Mouse (Mus musculus) left cerebral cortex, postnatal 10 days (tissue): ENCODE measurements around the gene Gfra4. TPM values are rescaled to one million over a fixed set of nuclear protein-coding genes. Genes with fewer than 3 reads are reported as not detected.

ENCODE experiments used
- DNase-seq, 2 experiments: peaks; one replicate each; pipeline ENCODE4 v3.0.0; 2021 to 2022; ENCODE audit warnings: low spot score in 2 of 2, mixed read lengths in 1 of 2; ENCODE audit errors: extremely low spot score in 1 of 2
- intact Hi-C: fragments of 180-260 bp; cut with DNase I; formaldehyde crosslinking; loops from one replicate; pipeline ENCODE4 v1.15.1; 2025
- microRNA-seq: library from miRNA; unstranded; fragments of <30 nt; microRNA quantifications from one replicate; pipeline ENCODE4 v1.2.0, GENCODE M21; 2022
- total RNA-seq, 2 experiments: library from RNA; stranded (reverse); gene quantifications; 2 replicates each; pipeline ENCODE4 v1.2.3; 2021

Gfra4 gene
- total RNA-seq, 2 experiments from 2014 or later = 36.0 to 37.5 TPM

DNA sequence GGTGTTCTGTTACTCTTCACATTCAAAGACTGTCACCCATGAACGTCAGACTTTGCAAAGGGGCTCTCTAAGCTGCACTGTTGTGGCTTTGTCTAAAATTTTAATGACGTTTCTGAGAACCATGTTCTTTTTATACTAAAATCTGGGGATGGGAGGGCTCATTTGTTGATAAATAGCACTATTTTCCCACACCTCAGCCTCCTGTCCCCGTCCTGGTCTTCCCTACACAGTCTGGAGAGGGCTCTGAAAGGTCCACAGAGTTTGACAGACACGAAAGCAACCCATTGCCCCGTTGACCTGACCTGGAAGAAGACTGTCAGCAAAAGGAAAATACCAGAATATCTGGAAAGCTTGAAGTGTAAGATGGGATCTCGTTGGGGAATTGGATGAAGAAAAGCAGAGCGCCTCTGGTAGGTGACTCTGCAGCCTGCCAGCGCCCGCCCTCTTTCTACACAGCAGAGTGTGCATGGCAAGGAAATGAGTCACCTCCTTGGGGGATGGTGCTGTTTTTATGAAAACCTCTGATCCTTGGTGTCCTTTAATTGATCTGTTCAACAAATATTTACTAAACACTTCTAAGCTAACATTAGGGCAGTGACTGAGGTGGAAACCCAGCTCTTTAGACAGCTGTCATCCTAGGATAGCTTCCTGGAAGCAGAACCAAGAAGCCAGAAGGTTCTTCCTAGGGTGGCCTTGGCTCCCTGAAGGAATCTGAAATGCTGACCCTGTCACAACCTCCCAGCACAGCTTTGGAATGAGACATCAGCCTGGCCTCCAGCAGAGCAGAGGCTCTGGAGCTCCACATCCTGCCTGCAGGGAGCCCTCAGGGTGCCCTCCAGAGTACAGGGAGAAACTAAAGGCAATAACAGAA is 13.6 kb downstream of the Gfra4 start:
- no peak for DNase-seq

DNA sequence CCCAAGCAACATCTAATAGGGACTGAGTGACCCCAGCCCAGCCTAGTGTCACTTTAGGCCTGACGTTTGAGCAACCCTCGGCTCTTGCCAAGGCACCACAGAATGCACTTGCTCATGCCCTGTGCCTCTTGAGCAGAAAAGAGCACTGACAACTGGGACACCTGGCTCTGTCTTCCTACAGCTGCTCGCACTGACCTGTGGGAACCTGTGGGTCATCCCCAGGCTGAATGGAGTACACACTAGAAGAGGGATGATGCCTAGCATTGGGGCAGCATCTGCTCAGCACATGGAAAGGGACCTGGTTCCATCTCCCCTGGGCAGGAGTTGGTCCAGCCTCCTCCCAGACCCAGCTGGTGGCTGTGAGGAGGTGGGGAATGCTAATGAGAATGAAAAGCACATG is 15.9 kb downstream of the Gfra4 start:
- DNase-seq = no peak
- intact Hi-C loops = no loop called here

More for the DNA sequence above, 13.6 kb downstream of the Gfra4 start:
- intact Hi-C loops = no loop called here

DNA sequence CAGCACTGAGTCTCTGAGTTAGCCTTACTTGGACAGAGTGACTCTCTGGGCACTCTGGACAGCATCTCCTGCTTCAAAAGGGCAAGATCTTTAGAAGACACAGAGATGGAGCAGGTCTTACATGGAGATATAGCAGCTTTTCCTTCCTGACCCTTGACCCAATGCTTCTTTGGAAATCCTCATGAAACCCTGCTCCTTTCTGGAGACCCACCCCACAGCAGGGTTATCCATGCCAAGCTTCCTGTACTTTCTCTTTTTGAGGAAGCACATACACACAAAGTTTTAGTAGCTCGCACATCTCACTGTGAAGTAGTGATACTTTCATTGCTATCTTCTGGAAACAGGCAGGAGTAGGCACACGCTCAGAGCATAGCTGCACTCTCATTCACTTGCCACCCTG is 17.7 kb downstream of the Gfra4 start:
- intact Hi-C loops = no loop called here
- no peak for DNase-seq

DNA sequence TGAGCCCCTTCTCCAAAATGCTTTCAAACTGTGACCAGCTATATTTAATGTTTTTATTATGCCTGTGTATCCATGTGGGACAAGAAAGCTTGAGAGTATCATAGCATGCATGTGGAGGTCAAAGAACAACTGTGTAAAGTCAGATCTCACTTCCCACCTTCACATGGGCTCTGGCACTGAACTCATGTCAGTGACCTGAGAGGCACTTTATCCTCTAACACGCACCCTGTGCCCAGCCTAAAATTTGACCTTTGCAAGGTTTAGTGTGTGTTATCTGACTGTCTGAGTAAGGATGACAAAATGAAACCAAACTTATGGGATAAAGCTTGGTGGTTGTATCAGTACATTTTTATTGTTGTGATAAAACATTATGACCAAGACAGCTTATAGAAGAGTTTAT is 32.3 kb downstream of the Gfra4 start:
- intact Hi-C loops = no loop called here
- no peak for DNase-seq

DNA sequence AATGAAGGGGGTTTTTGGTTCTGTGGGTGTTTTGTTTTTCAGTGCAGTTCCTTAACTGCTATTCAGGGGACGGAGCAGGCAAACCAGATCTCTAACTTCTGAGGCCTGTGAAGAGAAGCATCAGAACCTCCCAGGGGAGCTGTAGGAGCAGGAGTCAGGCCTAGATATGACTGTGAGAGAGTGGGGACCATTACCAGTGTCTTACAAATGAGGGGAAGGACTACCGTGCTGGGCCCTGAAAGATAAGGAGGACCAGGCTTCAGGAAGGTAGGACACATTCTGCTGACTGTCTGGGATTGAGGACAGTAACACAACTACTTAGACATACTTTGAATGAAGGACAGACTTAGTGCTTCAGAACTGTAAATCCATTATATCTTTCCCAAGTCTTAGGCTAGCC is 33.8 kb downstream of the Gfra4 start:
- intact Hi-C loops = no loop called here
- DNase-seq = no peak

DNA sequence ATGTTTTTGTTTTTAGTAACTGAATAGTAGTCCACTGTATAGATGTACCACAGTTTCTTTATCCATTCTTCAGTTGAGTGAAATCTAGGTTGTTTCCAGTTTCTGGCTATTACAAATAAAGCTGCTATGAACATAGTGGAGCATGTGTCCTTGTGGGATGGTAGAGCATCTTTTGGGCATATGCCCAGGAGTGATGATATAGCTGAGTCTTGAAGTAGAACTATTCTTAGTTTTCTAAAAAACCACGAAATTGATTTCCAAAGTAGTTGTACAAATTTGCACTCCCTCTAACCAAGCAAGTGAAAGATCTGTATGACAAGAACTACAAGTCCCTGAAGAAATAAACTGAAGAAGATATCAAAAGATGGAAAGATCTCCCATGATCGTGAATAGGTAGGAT is 50.1 kb downstream of the Gfra4 start:
- no peak for DNase-seq
- intact Hi-C loops = no loop called here

Small RNA genes lying within 50 kb of the gene (microRNA-seq; reads per million reads assigned to microRNA genes)
- 0.86 reads per million for gene Mir6973b

Other genes starting within 250 kb of the Gfra4 start
- gene 4930402H24Rik, start 136.7 kb downstream of the Gfra4 start, total RNA-seq = 10 to 100 TPM; 71.8 to 77.5 TPM
- gene Atrn, start 136.6 kb downstream of the Gfra4 start, total RNA-seq = 100 to 1,000 TPM; 117 to 120 TPM
- 1 to 10 TPM; 1.5 to 1.6 TPM for gene Adam33, start 20.7 kb upstream of the Gfra4 start, total RNA-seq
- gene Siglec1, start 43.7 kb upstream of the Gfra4 start, total RNA-seq = under 1 TPM; 0.39 to 0.57 TPM
- 10 to 100 TPM in 1 of 2 experiments, 1 to 10 TPM in 1; 9.8 to 11.0 TPM for gene Hspa12b, start 84.2 kb upstream of the Gfra4 start, total RNA-seq
- gene Gm11037, start 90.4 kb upstream of the Gfra4 start, total RNA-seq = not detected
- gene 1700037H04Rik, start 117.0 kb upstream of the Gfra4 start, total RNA-seq = 10 to 100 TPM; 69.3 to 74.2 TPM
- 10 to 100 TPM; 93.6 to 97.1 TPM for gene Cenpb, start 137.0 kb upstream of the Gfra4 start, total RNA-seq
- gene Cdc25b, start 143.9 kb upstream of the Gfra4 start, total RNA-seq = 10 to 100 TPM; 17.0 to 17.2 TPM
- 10 to 100 TPM; 17.4 to 18.6 TPM for gene Spef1, start 144.2 kb upstream of the Gfra4 start, total RNA-seq
- 10 to 100 TPM; 21.2 to 23.6 TPM for gene Ap5s1, start 164.0 kb upstream of the Gfra4 start, total RNA-seq
- 1 to 10 TPM; 4.4 to 4.9 TPM for gene Mavs, start 191.0 kb upstream of the Gfra4 start, total RNA-seq
- gene Pank2, start 219.4 kb upstream of the Gfra4 start, total RNA-seq = 10 to 100 TPM; 51.9 to 57.1 TPM